Mouse (Mus musculus) CD8-positive naive resting alpha-beta T cell, adult 2 months (primary cell): ENCODE results near the gene Trim46.
"Not testable (repeated sequence)": the region's sequence is repeated elsewhere in the genome, so short reads cannot be mapped to it uniquely, and the experiment has no call there.

Experiments used
- DNase-seq, 2 experiments: peaks; one replicate each; pipeline ENCODE4 v3.0.0; 2022; ENCODE audit warnings: low read depth in 2 of 2, low spot score in 2 of 2

Trim46 gene

GRCm38 (mm10) chr3:89236516-89236915, 9.6 kb downstream of the Trim46 start:
- DNase-seq = no peak

GRCm38 (mm10) chr3:89233562-89234110, 12.5 kb downstream of the Trim46 start:
- no peak for DNase-seq

GRCm38 (mm10) chr3:89232614-89233013, 13.5 kb downstream of the Trim46 start:
- no peak for DNase-seq

- no peak for DNase-seq
These were observed 14.3 kb downstream of the Trim46 start for GRCm38 (mm10) chr3:89231772-89232275.

GRCm38 (mm10) chr3:89231345-89231744, 14.8 kb downstream of the Trim46 start:
- no peak for DNase-seq

- DNase-seq = no peak
These were observed 15.5 kb downstream of the Trim46 start for GRCm38 (mm10) chr3:89230561-89230960.

GRCm38 (mm10) chr3:89229276-89229675, 16.8 kb downstream of the Trim46 start:
- DNase-seq = no peak

GRCm38 (mm10) chr3:89228836-89229235, 17.3 kb downstream of the Trim46 start, which contains the start of gene Muc1:
Muc1 (plus strand) TSS chr3:89229057.
- DNase-seq = no peak

- DNase-seq = peak; percentile 73 to 82
These were observed 17.9 kb downstream of the Trim46 start for GRCm38 (mm10) chr3:89228180-89228549.

- peak; percentile 75 to 76 for DNase-seq
These were observed 18.6 kb downstream of the Trim46 start for GRCm38 (mm10) chr3:89227307-89228179.

GRCm38 (mm10) chr3:89226900-89227299, 19.2 kb downstream of the Trim46 start, which contains the start of gene Mtx1:
Mtx1 (minus strand) TSS chr3:89227088.
- DNase-seq = no peak

GRCm38 (mm10) chr3:89226361-89226760, 19.7 kb downstream of the Trim46 start:
- DNase-seq = no peak

GRCm38 (mm10) chr3:89225918-89226317, 20.2 kb downstream of the Trim46 start:
- no peak for DNase-seq

GRCm38 (mm10) chr3:89225321-89225815, 20.7 kb downstream of the Trim46 start:
- DNase-seq = no peak

- DNase-seq = no peak
These were observed 21.3 kb downstream of the Trim46 start for GRCm38 (mm10) chr3:89224796-89225195.

- no peak for DNase-seq
These were observed 24.9 kb downstream of the Trim46 start for GRCm38 (mm10) chr3:89221167-89221566.

- DNase-seq = no peak
These were observed 26.6 kb downstream of the Trim46 start for GRCm38 (mm10) chr3:89219546-89219945.

GRCm38 (mm10) chr3:89218271-89218670, 27.8 kb downstream of the Trim46 start:
- DNase-seq = no peak

- DNase-seq = not testable (repeated sequence)
These were observed 29.7 kb downstream of the Trim46 start for GRCm38 (mm10) chr3:89216407-89216806.

GRCm38 (mm10) chr3:89215853-89216252, 30.3 kb downstream of the Trim46 start:
- DNase-seq = peak; percentile 78 to 87

- DNase-seq = peak in 1 of 2 experiments; percentile 13
These were observed 31.3 kb downstream of the Trim46 start, which contains the start of gene Thbs3 for GRCm38 (mm10) chr3:89214681-89215411. Thbs3 (plus strand) TSS chr3:89215180.
